Mouse (Mus musculus) kidney, embryonic 15.5 days (tissue): ENCODE results near the gene Gm13691. TPM values are rescaled to one million over a fixed set of nuclear protein-coding genes. Genes with fewer than 3 reads are reported as not detected.
A peak's percentile ranks its signal among the peaks of the same experiment; 100 is the strongest.
"Not testable (repeated sequence)": the region's sequence is repeated elsewhere in the genome, so short reads cannot be mapped to it uniquely, and the experiment has no call there.

ENCODE experiments used
- ATAC-seq: fragments of 200-750 bp; cut with Nextera tagmentation; replicated peaks from 2 replicates; pipeline ENCODE4 v1.8.0; 2017; ENCODE audit warnings: moderate TSS enrichment; ENCODE audit not compliant: low FRiP score
- H3K27ac ChIP-seq: fragments of 300-500 bp; sonication (generic); 2 replicates; pipeline ENCODE4 v1.5.1; 2015; ENCODE audit warnings: mild to moderate bottlenecking, inconsistent platforms
- H3K27me3 ChIP-seq: fragments of 300-500 bp; sonication (generic); 2 replicates; pipeline ENCODE4 v1.6.1; 2015; ENCODE audit warnings: inconsistent platforms
- H3K36me3 ChIP-seq: fragments of 300-500 bp; sonication (generic); 2 replicates; pipeline ENCODE4 v1.6.1; 2015; ENCODE audit warnings: inconsistent platforms
- H3K4me1 ChIP-seq: fragments of 300-500 bp; sonication (generic); 2 replicates; pipeline ENCODE4 v1.6.1; 2015; ENCODE audit warnings: inconsistent platforms
- H3K4me2 ChIP-seq: fragments of 300-500 bp; sonication (generic); 2 replicates; pipeline ENCODE4 v1.6.1; 2015; ENCODE audit warnings: moderate library complexity, mild to moderate bottlenecking, inconsistent platforms
- H3K4me3 ChIP-seq: fragments of 300-500 bp; sonication (generic); replicated peaks from 2 replicates; pipeline ENCODE4 v1.5.1; 2015; ENCODE audit warnings: mild to moderate bottlenecking, inconsistent platforms
- H3K9ac ChIP-seq: fragments of 300-500 bp; sonication (generic); 2 replicates; pipeline ENCODE4 v1.6.1; 2015; ENCODE audit warnings: mild to moderate bottlenecking, inconsistent platforms
- H3K9me3 ChIP-seq: fragments of 300-500 bp; sonication (generic); replicated peaks from 2 replicates; pipeline ENCODE4 v1.6.1; 2016; ENCODE audit warnings: inconsistent platforms
- WGBS: fragments of 180-500 bp; shearing (Covaris S2); methylation state at CpG from one replicate; pipeline ENCODE4 v1.1.7; 2015; ENCODE audit warnings: mixed read lengths; 5-methylcytosine and 5-hydroxymethylcytosine counted together
- polyA plus RNA-seq: library from polyadenylated mRNA; unstranded; fragments of >200 nt; fragmentation: Nextera tagmentation; extraction: Ambion mirVana; gene quantifications from 2 replicates; pipeline ENCODE4 v1.2.1, GENCODE M21; 2015

Gene Gm13691
- not detected in 2 replicates for polyA plus RNA-seq

- H3K4me1 ChIP-seq, H3K36me3 ChIP-seq, H3K27ac ChIP-seq, H3K9me3 ChIP-seq, H3K9ac ChIP-seq, H3K27me3 ChIP-seq, ATAC-seq, H3K4me2 ChIP-seq, H3K4me3 ChIP-seq: not testable (repeated sequence)
- no CpG with 5 or more reads among the region's 6 CpGs for WGBS
These were observed at the start of gene Gm13691 for GRCm38 (mm10) chr2:83990253-83990652. Gene Gm13691 (plus strand): TSS chr2:83990553.

GRCm38 (mm10) chr2:83940931-83941361 lies 49.4 kb upstream of the Gm13691 start, which contains the start of gene Zswim2:
Gene Zswim2 (minus strand): TSS chr2:83941228.
- ATAC-seq: peak; percentile 94
- Histone ChIP-seq H3K9ac (no peak within 1 kb of the TSS), H3K27me3 (no peaks in the 10 kb centered on the region), H3K36me3 (no peaks in the 10 kb centered on the region), H3K4me3 (peak within 1 kb of the TSS; percentile 28), H3K27ac (no peak within 1 kb of the TSS), H3K9me3 (no peaks in the 10 kb centered on the region), H3K4me1 (peaks cover 5% of the 10 kb centered on the region), H3K4me2 (peak within 1 kb of the TSS; percentile 56)
- 1% methylated on average over 20 of the region's 20 CpGs for WGBS

- Histone ChIP-seq H3K4me3 (no peak overlapping the region), H3K4me2 (peak overlapping the region; percentile 56), H3K27me3 (no peaks in the 10 kb centered on the region), H3K9ac (no peak overlapping the region), H3K36me3 (no peaks in the 10 kb centered on the region), H3K9me3 (no peaks in the 10 kb centered on the region), H3K4me1 (peaks cover 5% of the 10 kb centered on the region), H3K27ac (no peak overlapping the region)
- 40% methylated on average over 3 of the region's 3 CpGs for WGBS
- ATAC-seq: no peak
These were observed 49.0 kb upstream of the Gm13691 start for GRCm38 (mm10) chr2:83941378-83941777.

GRCm38 (mm10) chr2:83941792-83942191 lies 48.6 kb upstream of the Gm13691 start:
- no peak overlapping the region for H3K4me2 ChIP-seq
- no peaks in the 10 kb centered on the region for H3K9me3 ChIP-seq
- no peaks in the 10 kb centered on the region for H3K36me3 ChIP-seq
- ATAC-seq: no peak
- H3K4me3 ChIP-seq: no peak overlapping the region
- no peaks in the 10 kb centered on the region for H3K27me3 ChIP-seq
- 66% methylated on average over 4 of the region's 4 CpGs for WGBS
- H3K9ac ChIP-seq: no peak overlapping the region
- H3K27ac ChIP-seq: no peak overlapping the region
- peaks cover 5% of the 10 kb centered on the region for H3K4me1 ChIP-seq

GRCm38 (mm10) chr2:83955393-83955792 lies 35.0 kb upstream of the Gm13691 start, which contains the start of gene Gm13698:
Gene Gm13698 (plus strand): TSS chr2:83955693.
- not testable (repeated sequence) for H3K4me3 ChIP-seq, H3K27me3 ChIP-seq, ATAC-seq, H3K4me2 ChIP-seq, H3K4me1 ChIP-seq, H3K36me3 ChIP-seq, H3K27ac ChIP-seq, H3K9me3 ChIP-seq, H3K9ac ChIP-seq
- WGBS: no CpG with 5 or more reads among the region's 6 CpGs

- not testable (repeated sequence) for H3K4me1 ChIP-seq, H3K4me3 ChIP-seq, ATAC-seq, H3K9ac ChIP-seq, H3K27me3 ChIP-seq, H3K36me3 ChIP-seq, H3K4me2 ChIP-seq, H3K27ac ChIP-seq, H3K9me3 ChIP-seq
- no CpG with 5 or more reads among the region's 6 CpGs for WGBS
These were observed 29.1 kb upstream of the Gm13691 start, which contains the start of gene Gm13693 for GRCm38 (mm10) chr2:83961203-83961602. Gene Gm13693 (plus strand): TSS chr2:83961503.

- H3K9ac ChIP-seq, H3K9me3 ChIP-seq, H3K4me1 ChIP-seq, H3K27me3 ChIP-seq, H3K4me2 ChIP-seq, H3K27ac ChIP-seq, ATAC-seq, H3K36me3 ChIP-seq, H3K4me3 ChIP-seq: not testable (repeated sequence)
- WGBS: no CpG with 5 or more reads among the region's 6 CpGs
These were observed 23.3 kb upstream of the Gm13691 start, which contains the start of gene Gm13695 for GRCm38 (mm10) chr2:83967013-83967412. Gene Gm13695 (plus strand): TSS chr2:83967313.

- not testable (repeated sequence) for H3K4me1 ChIP-seq, H3K27me3 ChIP-seq, H3K4me2 ChIP-seq, H3K4me3 ChIP-seq, H3K9ac ChIP-seq, ATAC-seq, H3K36me3 ChIP-seq, H3K9me3 ChIP-seq, H3K27ac ChIP-seq
- no CpG with 5 or more reads among the region's 6 CpGs for WGBS
These were observed 17.5 kb upstream of the Gm13691 start, which contains the start of gene Gm13696 for GRCm38 (mm10) chr2:83972823-83973222. Gene Gm13696 (plus strand): TSS chr2:83973123.

GRCm38 (mm10) chr2:83978633-83979032 lies 11.7 kb upstream of the Gm13691 start, which contains the start of gene Gm13694:
Gene Gm13694 (plus strand): TSS chr2:83978933.
- H3K27me3 ChIP-seq, H3K4me3 ChIP-seq, H3K27ac ChIP-seq, H3K36me3 ChIP-seq, H3K9me3 ChIP-seq, ATAC-seq, H3K4me1 ChIP-seq, H3K4me2 ChIP-seq, H3K9ac ChIP-seq: not testable (repeated sequence)
- no CpG with 5 or more reads among the region's 6 CpGs for WGBS

- H3K4me1 ChIP-seq, H3K9me3 ChIP-seq, H3K36me3 ChIP-seq, H3K4me3 ChIP-seq, H3K9ac ChIP-seq, H3K27ac ChIP-seq, H3K27me3 ChIP-seq, ATAC-seq, H3K4me2 ChIP-seq: not testable (repeated sequence)
- no CpG with 5 or more reads among the region's 6 CpGs for WGBS
These were observed 5.9 kb upstream of the Gm13691 start, which contains the start of gene Gm13697 for GRCm38 (mm10) chr2:83984443-83984842. Gene Gm13697 (plus strand): TSS chr2:83984743.

- 21% methylated on average over 8 of the region's 9 CpGs for whole genome bisulfite sequencing
- not testable (repeated sequence) for H3K4me3 ChIP-seq, H3K4me1 ChIP-seq, H3K36me3 ChIP-seq, H3K9ac ChIP-seq, H3K9me3 ChIP-seq, H3K27me3 ChIP-seq
- peak; percentile 82 for ATAC-seq
- H3K4me2 ChIP-seq: 0 out of 2 replicates have a peak overlapping the region, but pooled peaks have one; percentile 15
- peak overlapping the region; percentile 67 for H3K27ac ChIP-seq
These were observed 3.4 kb downstream of the Gm13691 start for GRCm38 (mm10) chr2:83993639-83994255.

GRCm38 (mm10) chr2:83994526-83994925 lies 4.2 kb downstream of the Gm13691 start:
- H3K36me3 ChIP-seq, H3K4me3 ChIP-seq, H3K27me3 ChIP-seq, ATAC-seq, H3K9me3 ChIP-seq, H3K4me1 ChIP-seq, H3K27ac ChIP-seq, H3K9ac ChIP-seq, H3K4me2 ChIP-seq: not testable (repeated sequence)
- WGBS: 83% methylated on average over 2 of the region's 3 CpGs
